Mouse (Mus musculus) embryonic facial prominence, embryonic 11.5 days (tissue): ENCODE data around the gene Slc36a2. TPM values are rescaled to one million over a fixed set of nuclear protein-coding genes. Genes with fewer than 3 reads are reported as not detected.

Source experiments
- ATAC-seq: fragments of 200-750 bp; cut with Nextera tagmentation; replicated peaks from 2 replicates; pipeline ENCODE4 v1.8.0; 2017; ENCODE audit warnings: low read depth; ENCODE audit not compliant: insufficient number of reproducible peaks, low FRiP score, low TSS enrichment
- DNase-seq: peaks from one replicate; pipeline ENCODE4 v3.0.0-alpha.2; 2015; ENCODE audit warnings: low spot score
- H3K27ac ChIP-seq: fragments of 300-500 bp; sonication (generic); replicated peaks from 2 replicates; pipeline ENCODE4 v1.5.1; 2014; ENCODE audit warnings: mild to moderate bottlenecking, low read depth, low read length, control low read depth
- H3K27me3 ChIP-seq: fragments of 300-500 bp; sonication (generic); 2 replicates; pipeline ENCODE4 v1.6.1; 2014; ENCODE audit warnings: mild to moderate bottlenecking, low read length, moderate library complexity, mixed read lengths; ENCODE audit not compliant: control insufficient read depth, insufficient read depth
- H3K36me3 ChIP-seq: fragments of 300-500 bp; sonication (generic); replicated peaks from 2 replicates; pipeline ENCODE4 v1.6.1; 2014; ENCODE audit warnings: low read depth, mild to moderate bottlenecking, low read length, moderate library complexity, mixed read lengths; ENCODE audit not compliant: control insufficient read depth, insufficient read depth
- H3K4me1 ChIP-seq: fragments of 300-500 bp; sonication (generic); 2 replicates; pipeline ENCODE4 v1.6.1; 2014; ENCODE audit warnings: low read length, mixed read lengths; ENCODE audit not compliant: control insufficient read depth, insufficient read depth
- H3K4me2 ChIP-seq: fragments of 300-500 bp; sonication (generic); 2 replicates; pipeline ENCODE4 v1.6.1; 2014; ENCODE audit warnings: low read depth, mild to moderate bottlenecking, control low read depth, low read length, moderate library complexity
- H3K4me3 ChIP-seq: fragments of 300-500 bp; sonication (generic); 2 replicates; pipeline ENCODE4 v1.5.1; 2014; ENCODE audit warnings: low read depth, low read length, control low read depth
- H3K9ac ChIP-seq: fragments of 300-500 bp; sonication (generic); replicated peaks from 2 replicates; pipeline ENCODE4 v1.6.1; 2014; ENCODE audit warnings: mild to moderate bottlenecking, control low read depth, low read length
- H3K9me3 ChIP-seq: fragments of 300-500 bp; sonication (generic); replicated peaks from 2 replicates; pipeline ENCODE4 v1.6.1; 2016; ENCODE audit warnings: mild to moderate bottlenecking, low read length, inconsistent platforms, mixed read lengths; ENCODE audit not compliant: control insufficient read depth
- WGBS: fragments of 180-500 bp; shearing (Covaris S2); extraction: QIAGEN DNeasy Blood & Tissue Kit; methylation state at CpG from one replicate; pipeline ENCODE4 v1.1.7; 2014; 5-methylcytosine and 5-hydroxymethylcytosine counted together
- polyA plus RNA-seq: library from polyadenylated mRNA; unstranded; fragments of >200 nt; fragmentation: Nextera tagmentation; extraction: Ambion mirVana; gene quantifications from 2 replicates; pipeline ENCODE4 v1.2.1, GENCODE M21; 2014

Gene Slc36a2
- polyA plus RNA-seq, 1 experiment from 2014 or later, result 0.11 TPM

DNA sequence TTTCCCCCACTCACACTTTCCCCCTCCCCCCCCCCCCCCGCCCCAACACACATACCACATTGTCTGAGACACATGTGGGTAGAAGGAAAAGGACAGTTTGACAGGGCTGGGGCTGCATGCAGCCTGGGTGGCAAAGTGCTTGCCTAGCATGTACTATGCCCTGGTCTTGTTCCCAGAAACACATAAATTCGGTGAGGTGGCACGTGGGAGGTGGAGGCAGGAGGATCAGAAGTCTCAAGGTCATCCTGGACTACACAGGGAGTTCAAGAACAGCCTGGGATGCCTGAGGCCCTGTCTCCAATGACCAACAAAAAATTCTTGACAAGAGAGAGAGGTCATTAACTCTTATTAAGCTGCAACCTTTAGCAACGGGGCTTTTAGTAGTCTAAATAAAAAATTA lies 31.2 kb upstream of the Slc36a2 start:
- Histone ChIP-seq H3K9ac (no peak overlapping the region), H3K36me3 (no peaks in the 10 kb centered on the region), H3K27ac (no peak overlapping the region), H3K4me2 (no peak overlapping the region), H3K4me3 (no peak overlapping the region), H3K27me3 (no peaks in the 10 kb centered on the region), H3K9me3 (no peaks in the 10 kb centered on the region), H3K4me1 (no peaks in the 10 kb centered on the region)
- ATAC-seq (no peak), DNase-seq (no peak)
- 53% methylated on average over 4 of the region's 4 CpGs for WGBS

DNA sequence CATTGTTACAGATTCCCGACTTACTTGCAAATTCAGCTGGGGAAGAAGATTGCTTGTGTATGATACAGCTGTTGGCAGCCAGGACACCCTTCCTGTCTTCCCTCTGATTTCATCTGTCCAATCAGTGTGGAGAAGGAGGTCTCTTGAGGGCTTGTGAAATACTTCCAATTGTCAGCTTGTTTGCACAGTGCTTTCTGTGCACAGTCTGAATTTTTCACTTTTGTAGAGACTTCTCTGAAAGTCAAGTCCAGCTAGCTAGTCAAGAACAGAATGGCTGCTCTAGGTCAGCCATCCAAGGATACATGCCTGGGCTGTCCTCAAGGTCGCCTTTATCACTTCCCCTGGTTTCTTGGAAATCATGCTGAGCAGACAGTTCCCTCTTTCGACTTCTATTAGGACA lies 30.1 kb upstream of the Slc36a2 start:
- H3K4me1 ChIP-seq, result no peaks in the 10 kb centered on the region
- H3K36me3 ChIP-seq, result no peaks in the 10 kb centered on the region
- H3K27me3 ChIP-seq, result no peaks in the 10 kb centered on the region
- H3K27ac ChIP-seq, result no peak overlapping the region
- DNase-seq (no peak), ATAC-seq (no peak)
- H3K4me2 ChIP-seq, result no peak overlapping the region
- H3K9ac ChIP-seq, result no peak overlapping the region
- WGBS, result 77% methylated on average over 3 of the region's 3 CpGs
- no peaks in the 10 kb centered on the region for H3K9me3 ChIP-seq
- no peak overlapping the region for H3K4me3 ChIP-seq

DNA sequence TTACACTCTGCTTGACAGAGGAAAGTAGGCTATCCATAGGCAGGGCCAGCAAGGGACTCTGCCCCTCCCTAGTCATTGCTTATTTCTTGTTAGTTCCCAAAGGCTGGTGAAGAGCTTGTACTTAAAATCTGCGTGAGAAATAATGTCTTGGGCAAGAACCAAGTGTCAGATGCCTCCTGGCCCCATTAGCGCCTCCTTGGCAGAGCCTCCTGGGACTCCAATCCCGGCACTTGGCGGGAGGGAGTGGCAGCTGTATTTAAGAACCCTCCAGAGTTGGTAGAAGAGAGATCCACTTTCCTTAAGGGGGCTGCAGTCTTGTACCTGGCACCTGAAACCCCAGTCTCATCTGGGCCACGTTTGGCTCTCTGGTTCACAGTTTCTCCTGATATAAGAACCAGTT lies 29.3 kb upstream of the Slc36a2 start:
- no peaks in the 10 kb centered on the region for H3K36me3 ChIP-seq
- no peaks in the 10 kb centered on the region for H3K27me3 ChIP-seq
- H3K4me1 ChIP-seq, result no peaks in the 10 kb centered on the region
- no peak overlapping the region for H3K4me2 ChIP-seq
- no peaks in the 10 kb centered on the region for H3K9me3 ChIP-seq
- H3K9ac ChIP-seq, result no peak overlapping the region
- H3K27ac ChIP-seq, result no peak overlapping the region
- H3K4me3 ChIP-seq, result no peak overlapping the region
- ATAC-seq (no peak), DNase-seq (no peak)
- WGBS, result 80% methylated on average over 5 of the region's 5 CpGs

DNA sequence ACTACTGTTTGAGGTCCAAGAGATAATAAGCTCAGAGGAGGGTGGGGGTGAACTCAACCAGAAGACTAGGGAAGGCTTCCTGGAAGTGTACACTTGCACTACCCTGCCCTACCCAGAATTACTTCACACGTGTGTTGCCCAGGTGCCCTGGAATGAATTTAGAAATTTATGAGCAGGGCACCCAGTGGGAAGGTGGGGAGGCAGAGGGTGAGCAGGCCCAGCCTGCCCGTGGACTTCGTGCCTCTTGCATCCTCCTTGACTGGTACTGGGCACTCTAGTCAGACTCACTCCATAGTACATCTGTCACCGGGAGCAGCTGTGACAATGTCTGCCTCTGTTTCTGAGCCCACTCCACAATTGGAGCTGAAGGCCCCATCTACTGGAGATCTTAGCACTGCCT lies 28.6 kb upstream of the Slc36a2 start:
- Histone ChIP-seq H3K36me3 (no peaks in the 10 kb centered on the region), H3K9me3 (no peaks in the 10 kb centered on the region), H3K4me1 (no peaks in the 10 kb centered on the region), H3K27me3 (no peaks in the 10 kb centered on the region), H3K9ac (no peak overlapping the region), H3K4me2 (no peak overlapping the region), H3K4me3 (no peak overlapping the region), H3K27ac (no peak overlapping the region)
- DNase-seq, result no peak
- WGBS, result 90% methylated on average over 4 of the region's 4 CpGs
- ATAC-seq, result 0 out of 2 replicates have a peak, but pooled peaks have one; percentile 45

DNA sequence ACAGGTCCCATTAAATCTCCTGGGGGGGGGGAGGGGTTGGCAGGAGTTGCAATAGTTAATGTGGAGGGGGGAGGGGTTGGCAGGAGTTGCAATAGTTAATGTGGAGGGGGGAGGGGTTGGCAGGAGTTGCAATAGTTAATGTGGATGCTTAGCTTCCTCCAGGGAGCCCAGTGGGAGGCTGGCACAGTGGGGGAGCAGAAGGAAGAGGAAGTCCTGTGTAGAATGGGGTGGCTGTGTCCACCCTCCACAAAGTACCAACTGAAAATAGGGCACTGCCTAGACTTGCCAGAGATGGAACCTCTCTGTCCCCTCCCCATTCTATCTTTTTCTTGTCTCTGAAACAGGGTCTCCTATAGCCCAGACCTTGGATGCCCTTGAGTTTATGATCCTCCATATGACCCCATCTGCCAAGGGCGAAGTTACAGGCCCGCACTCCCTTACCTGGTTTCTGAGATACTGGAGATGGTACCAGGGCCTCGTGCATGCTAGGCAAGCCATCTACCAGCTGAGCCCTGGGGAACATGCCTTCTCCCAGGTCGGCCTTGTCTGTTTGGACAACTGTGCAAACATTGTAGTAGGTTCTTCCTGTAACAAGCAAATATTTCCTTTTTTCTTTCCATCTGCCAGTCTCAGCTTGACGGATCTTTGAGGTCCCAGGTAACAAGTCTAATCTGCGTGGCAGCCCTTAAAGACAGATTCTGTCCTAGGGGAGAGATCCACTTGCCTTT lies 24.9 kb upstream of the Slc36a2 start:
- Histone ChIP-seq H3K27ac (no peak overlapping the region), H3K4me3 (no peak overlapping the region), H3K9me3 (no peaks in the 10 kb centered on the region), H3K9ac (no peak overlapping the region), H3K4me1 (no peaks in the 10 kb centered on the region), H3K36me3 (no peaks in the 10 kb centered on the region), H3K4me2 (no peak overlapping the region), H3K27me3 (no peaks in the 10 kb centered on the region)
- DNase-seq (no peak), ATAC-seq (no peak)
- 74% methylated on average over 6 of the region's 6 CpGs for WGBS

DNA sequence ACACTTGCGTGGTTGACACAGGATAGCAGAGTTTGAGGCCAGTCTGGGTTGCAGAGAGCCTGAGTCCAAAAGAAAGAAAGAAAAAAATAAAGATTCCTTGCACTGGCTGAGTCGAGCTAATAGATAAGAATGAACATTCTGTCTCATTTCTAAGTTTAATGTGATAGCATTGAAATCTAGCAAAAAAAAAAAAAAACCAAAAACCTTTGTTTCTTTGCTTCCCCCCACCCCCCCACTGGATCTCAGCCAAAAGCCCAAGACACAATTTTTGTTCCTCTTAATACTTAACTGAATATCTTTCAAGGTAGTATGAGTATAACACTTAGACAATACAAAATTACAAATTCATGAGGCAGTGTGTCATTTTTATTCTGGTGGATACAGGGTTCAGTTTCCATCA lies 24.2 kb upstream of the Slc36a2 start:
- Histone ChIP-seq H3K4me3 (no peak overlapping the region), H3K9ac (no peak overlapping the region), H3K4me2 (no peak overlapping the region), H3K4me1 (no peaks in the 10 kb centered on the region), H3K9me3 (no peaks in the 10 kb centered on the region), H3K27me3 (no peaks in the 10 kb centered on the region), H3K27ac (no peak overlapping the region), H3K36me3 (no peaks in the 10 kb centered on the region)
- whole genome bisulfite sequencing, result 63% methylated on average over 2 of the region's 2 CpGs
- DNase-seq, result no peak
- no peak for ATAC-seq

DNA sequence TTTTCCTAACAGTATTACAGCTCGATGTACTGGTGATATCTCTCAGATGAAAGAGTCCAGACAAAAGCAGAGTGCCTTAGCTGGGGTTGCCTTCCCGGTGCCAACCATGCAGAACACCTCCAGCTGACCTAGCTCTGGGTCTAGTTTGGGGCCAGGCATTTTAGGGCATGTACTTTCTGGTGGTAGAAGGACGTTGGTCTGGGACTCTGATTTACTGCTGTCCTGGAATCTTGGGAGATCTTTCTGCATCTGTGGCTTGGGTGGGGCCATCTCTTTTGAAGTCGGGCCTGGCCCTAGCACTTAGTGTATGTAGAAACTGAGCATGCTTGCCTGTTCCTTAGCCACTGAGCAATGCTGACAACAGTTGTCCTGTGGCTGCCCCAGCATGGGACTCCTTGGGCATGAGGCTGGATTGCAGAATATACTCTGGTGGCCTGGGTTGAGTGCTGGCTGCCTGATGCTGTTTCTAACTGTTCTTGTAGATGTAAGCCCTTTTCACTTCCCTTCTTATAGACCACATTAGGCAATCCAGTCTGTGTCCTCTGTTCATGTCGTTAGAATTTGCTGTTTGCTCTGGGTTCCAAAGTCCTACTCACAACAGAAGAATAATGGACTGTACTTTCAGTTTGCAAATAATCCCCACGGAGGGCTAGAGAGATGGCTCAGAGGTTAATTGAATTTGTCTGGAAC lies 23.3 kb upstream of the Slc36a2 start:
- DNase-seq (no peak), ATAC-seq (no peak)
- Histone ChIP-seq H3K27me3 (no peaks in the 10 kb centered on the region), H3K4me3 (no peak overlapping the region), H3K9me3 (no peaks in the 10 kb centered on the region), H3K4me2 (no peak overlapping the region), H3K4me1 (no peaks in the 10 kb centered on the region), H3K36me3 (no peaks in the 10 kb centered on the region), H3K9ac (no peak overlapping the region), H3K27ac (no peak overlapping the region)
- WGBS, result 69% methylated on average over 6 of the region's 6 CpGs

DNA sequence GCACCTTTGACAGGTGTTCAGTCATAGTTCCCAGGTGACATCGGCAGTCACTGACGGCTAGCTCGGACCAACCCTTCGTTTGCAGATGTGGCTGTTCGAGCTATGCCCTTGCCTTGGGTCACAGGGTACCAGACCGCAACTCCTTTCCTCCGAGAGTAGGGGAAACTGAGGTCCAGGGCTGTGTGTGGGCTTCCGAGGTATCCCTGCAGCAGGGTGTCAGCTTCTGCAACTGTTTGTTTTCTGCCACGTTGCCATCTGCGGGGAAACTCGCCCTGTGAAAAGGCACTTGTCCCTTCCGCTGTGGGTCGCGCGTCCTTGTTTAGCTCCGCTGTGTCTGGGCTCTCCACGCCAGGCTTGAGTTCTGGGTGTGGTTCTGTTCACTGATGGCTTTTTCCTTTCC lies 19.7 kb upstream of the Slc36a2 start:
- Histone ChIP-seq H3K4me1 (no peaks in the 10 kb centered on the region), H3K36me3 (no peaks in the 10 kb centered on the region), H3K4me3 (peak overlapping the region; percentile 77), H3K27ac (no peak overlapping the region), H3K9ac (peak overlapping the region; percentile 78), H3K4me2 (peak overlapping the region; percentile 91), H3K27me3 (no peaks in the 10 kb centered on the region), H3K9me3 (no peaks in the 10 kb centered on the region)
- 9% methylated on average over 17 of the region's 17 CpGs for WGBS
- DNase-seq, result no peak
- no peak; the same call in 1 of the 2 replicates for ATAC-seq
